Mouse (Mus musculus) testis, adult 2 months (tissue): ENCODE results near the gene Ccdc103.

ENCODE experiments used
- CTCF ChIP-seq: fragments of 200-500 bp; IDR thresholded peaks from 2 replicates; pipeline ENCODE4 v1.5.1; 2012; ENCODE audit warnings: low read depth, mild to moderate bottlenecking, inconsistent platforms, low read length, moderate library complexity; ENCODE audit not compliant: control insufficient read depth, insufficient read depth, insufficient replicate concordance
- POLR2A ChIP-seq: fragments of 200-500 bp; IDR thresholded peaks from 2 replicates; pipeline ENCODE4 v1.6.1; 2012; ENCODE audit warnings: low read depth, mild to moderate bottlenecking, inconsistent platforms, low read length, moderate library complexity; ENCODE audit not compliant: control insufficient read depth

- TF ChIP-seq CTCF = no peak
- TF ChIP-seq POLR2A = no peak
Measured at GRCm38 (mm10) chr11:102834219-102834618, 46.8 kb upstream of the Ccdc103 start.
